Mouse (Mus musculus): ENCODE measurements around the gene Abcd3.

DNA sequence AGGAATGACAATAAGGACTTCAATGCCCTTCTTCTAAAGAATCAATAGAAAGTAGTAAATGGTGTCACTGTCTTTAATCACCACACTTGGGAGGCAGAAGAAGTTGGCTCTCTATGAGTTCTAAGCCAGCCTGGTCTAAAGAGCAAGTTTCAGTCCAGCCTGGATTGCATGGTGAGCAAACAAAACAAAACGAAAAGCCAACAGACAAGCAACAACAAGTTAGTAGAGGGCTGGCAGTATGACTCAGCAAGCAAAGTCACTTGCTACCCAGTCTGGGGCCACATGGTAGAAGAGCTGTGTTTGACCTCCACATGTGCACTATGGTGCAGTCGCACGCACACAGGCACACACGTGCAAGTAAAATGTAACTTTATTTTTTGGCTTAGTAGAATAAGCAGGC, 41.0 kb upstream of the Abcd3 start:
- TF ChIP-seq EP300 (optimal IDR thresholded peaks at IDR 0.05), result no peak
- no peak for TF ChIP-seq CTCF (IDR thresholded peaks at IDR 0.05; ENCODE audit: low read depth)

Measured in stomach, postnatal 0 days (tissue).